ENCODE assay signal across 17 mouse cellular contexts in the genomic region with DNA sequence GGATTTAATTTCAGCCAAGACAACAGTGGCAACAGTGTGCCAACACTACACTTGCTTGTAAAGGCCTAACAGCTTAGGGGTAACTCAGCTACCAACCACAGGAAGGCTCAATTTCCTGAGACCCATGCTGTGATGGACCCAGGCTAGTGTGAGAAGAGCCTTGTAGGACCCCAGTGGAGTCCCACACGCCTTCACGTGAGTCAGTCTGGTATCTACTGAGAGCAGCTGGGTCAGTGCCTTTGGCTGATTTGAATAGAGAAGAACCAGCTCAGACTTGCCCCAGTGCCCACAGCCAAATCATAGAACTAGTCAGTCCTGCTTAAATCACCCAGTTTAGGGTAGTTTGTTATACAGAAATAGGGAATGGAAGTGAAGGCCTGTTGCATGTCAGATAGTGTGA. TPM values are rescaled to one million over a fixed set of nuclear protein-coding genes. Genes with fewer than 3 reads are reported as not detected.
"Had no signal": no experiment of that assay in that cellular context is flagged by ENCODE, and none has a peak within 500 bp of the region (broad histone marks: within the 10 kb centered on the region; RNA-seq: fewer than 3 reads in every experiment).

No protein-coding gene starts in this region.

- H3K4me2 ChIP-seq: neural tube, embryonic 12.5 days; neural tube, embryonic 13.5 days; neural tube, embryonic 15.5 days; stomach, embryonic 15.5 days had no signal

- H3K36me3 ChIP-seq: neural tube, embryonic 12.5 days; neural tube, embryonic 13.5 days; neural tube, embryonic 15.5 days; stomach, embryonic 15.5 days had no signal

- H3K27me3 ChIP-seq: neural tube, embryonic 12.5 days; neural tube, embryonic 13.5 days; neural tube, embryonic 15.5 days; stomach, embryonic 15.5 days had no signal

- H3K27ac ChIP-seq: neural tube, embryonic 12.5 days; neural tube, embryonic 13.5 days; neural tube, embryonic 15.5 days; stomach, embryonic 15.5 days; stomach, postnatal 0 days had no signal

- H3K9ac ChIP-seq: neural tube, embryonic 12.5 days; neural tube, embryonic 13.5 days; neural tube, embryonic 15.5 days; stomach, embryonic 15.5 days had no signal

- H3K4me1 ChIP-seq: neural tube, embryonic 12.5 days; neural tube, embryonic 13.5 days; neural tube, embryonic 15.5 days; stomach, embryonic 15.5 days had no signal

- DNase-seq: right cerebral cortex, adult 18-20 months; right cerebral cortex, postnatal 14 days; right cerebral cortex, postnatal 25 days; right cerebral cortex, postnatal 4 days; spleen, adult 18-20 months; thymus, adult 18-20 months; thymus, adult 2 months; thymus, postnatal 14 days; thymus, postnatal 25 days; thymus, postnatal 36 days; thymus, postnatal 4 days had no signal

- H3K4me3 ChIP-seq: neural tube, embryonic 12.5 days; neural tube, embryonic 13.5 days; neural tube, embryonic 15.5 days; stomach, embryonic 15.5 days had no signal

- H3K9me3 ChIP-seq: neural tube, embryonic 12.5 days; neural tube, embryonic 13.5 days; neural tube, embryonic 15.5 days; stomach, embryonic 15.5 days had no signal

RNA-seq across cellular contexts. Expression of gene Dclk3, which starts 40.8 kb away (rescaled TPM):
- total RNA-seq: neutrophil, adult 5-6 weeks had no signal
